Comparison of ENCODE assay signal across 8 mouse cellular contexts in the genomic region with DNA sequence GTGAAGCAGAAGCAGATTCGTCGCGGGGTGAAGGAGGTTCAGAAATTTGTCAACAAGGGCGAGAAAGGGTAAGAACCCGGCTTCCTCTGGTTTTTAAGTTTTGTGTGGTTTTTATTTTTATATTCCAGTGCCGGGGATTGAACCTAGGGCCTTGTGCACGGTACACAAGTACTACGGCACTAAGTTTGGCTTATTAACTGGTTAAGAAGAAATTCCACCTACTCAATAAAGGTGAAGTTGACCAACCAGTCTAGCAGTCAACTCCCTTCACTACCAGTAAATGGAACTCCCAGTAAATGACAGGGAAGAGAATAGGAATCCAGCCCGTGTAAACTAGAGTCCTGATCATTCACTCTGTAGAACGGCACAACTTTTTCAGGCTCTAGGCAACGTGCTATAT. TPM values are rescaled to one million over a fixed set of nuclear protein-coding genes. Genes with fewer than 3 reads are reported as not detected.
DNase-seq lines count a peak whose midpoint lies in the region; ATAC-seq and TF ChIP-seq lines count a peak whose summit lies in the region.

No protein-coding gene starts in this region.

- H3K9me3 ChIP-seq in erythroblast, embryonic 14.5 days (ENCODE audit: control insufficient read depth, low read length): no peaks in the 10 kb centered on the region
- no peaks in the 10 kb centered on the region for H3K9me3 ChIP-seq in limb, embryonic 15.5 days
- no peaks in the 10 kb centered on the region for H3K9me3 ChIP-seq in stomach, embryonic 16.5 days (replicated peaks; ENCODE audit: control insufficient read depth, low read length)

- ATAC-seq in erythroblast, adult 5-6 weeks (replicated peaks; ENCODE audit: low FRiP score, poor library complexity, severe bottlenecking): no peak
- ATAC-seq in limb, embryonic 15.5 days (ENCODE audit: insufficient number of reproducible peaks, low FRiP score, low TSS enrichment, low read depth): no peak
- ATAC-seq in stomach, embryonic 16.5 days (ENCODE audit: insufficient read depth, low FRiP score): no peak

- no peak for TF ChIP-seq POLR2A in spleen, adult 2 months (IDR thresholded peaks at IDR 0.05; ENCODE audit: low read depth, low read length)

- H3K36me3 ChIP-seq in erythroblast, embryonic 14.5 days (ENCODE audit: control insufficient read depth): peaks cover 41% of the 10 kb centered on the region
- peaks cover 24% of the 10 kb centered on the region for H3K36me3 ChIP-seq in spleen, adult 2 months (ENCODE audit: control insufficient read depth, insufficient read depth, low read length)
- H3K36me3 ChIP-seq in limb, embryonic 15.5 days: peaks cover 32% of the 10 kb centered on the region
- peaks cover 15% of the 10 kb centered on the region for H3K36me3 ChIP-seq in stomach, embryonic 16.5 days (ENCODE audit: control insufficient read depth, insufficient read depth, low read length)

- no peaks in the 10 kb centered on the region for H3K27me3 ChIP-seq in erythroblast, embryonic 14.5 days (ENCODE audit: control insufficient read depth)
- no peaks in the 10 kb centered on the region for H3K27me3 ChIP-seq in spleen, adult 2 months (ENCODE audit: control insufficient read depth, insufficient read depth, low read length)
- H3K27me3 ChIP-seq in limb, embryonic 15.5 days: no peaks in the 10 kb centered on the region
- H3K27me3 ChIP-seq in stomach, embryonic 16.5 days (ENCODE audit: control insufficient read depth, insufficient read depth, low read length): no peaks in the 10 kb centered on the region

- DNase-seq in spleen, adult 2 months (ENCODE audit: low read depth in 1 of 2, low spot score in 2 of 2): no peak
- DNase-seq in spleen, adult 18-20 months: no peak
- no peak for DNase-seq in thymus, postnatal 36 days
- no peak for DNase-seq in gastrocnemius, adult 18-20 months (ENCODE audit: low spot score)

- no peak for TF ChIP-seq CTCF in spleen, adult 2 months (IDR thresholded peaks at IDR 0.05; ENCODE audit: extremely low read depth, insufficient read depth, insufficient read length, insufficient replicate concordance)

- H3K9ac ChIP-seq in limb, embryonic 15.5 days: peak overlapping the region; percentile 61
- H3K9ac ChIP-seq in stomach, embryonic 16.5 days (ENCODE audit: low read length): peak overlapping the region; percentile 80

- peak overlapping the region; percentile 81 for H3K4me2 ChIP-seq in limb, embryonic 15.5 days
- peak overlapping the region; percentile 86 for H3K4me2 ChIP-seq in stomach, embryonic 16.5 days (ENCODE audit: low read depth, low read length)

- peak overlapping the region; percentile 83 for H3K4me3 ChIP-seq in erythroblast, embryonic 14.5 days (replicated peaks)
- H3K4me3 ChIP-seq in spleen, adult 2 months (ENCODE audit: extremely low read depth, insufficient read depth, insufficient read length): peak overlapping the region; percentile 87
- H3K4me3 ChIP-seq in limb, embryonic 15.5 days: peak overlapping the region; percentile 82
- H3K4me3 ChIP-seq in stomach, embryonic 16.5 days (replicated peaks; ENCODE audit: low read length): peak overlapping the region; percentile 93

- H3K4me1 ChIP-seq in erythroblast, embryonic 14.5 days (ENCODE audit: control insufficient read depth): peaks cover 54% of the 10 kb centered on the region
- peaks cover 1% of the 10 kb centered on the region; the same call in 1 of the 2 replicates for H3K4me1 ChIP-seq in spleen, adult 2 months (ENCODE audit: control insufficient read depth, insufficient read depth, insufficient read length)
- H3K4me1 ChIP-seq in limb, embryonic 15.5 days: peaks cover 30% of the 10 kb centered on the region
- H3K4me1 ChIP-seq in stomach, embryonic 16.5 days (ENCODE audit: control insufficient read depth, insufficient read depth, low read length): peaks cover 15% of the 10 kb centered on the region

- under 1% methylated on average over 11 of the region's 11 CpGs for WGBS in spleen, adult 2 months
- 1% methylated on average over 11 of the region's 11 CpGs for WGBS in limb, embryonic 15.5 days
- WGBS in stomach, embryonic 16.5 days: under 1% methylated on average over 11 of the region's 11 CpGs

- peak overlapping the region; percentile 50; the same call in 1 of the 2 replicates for H3K27ac ChIP-seq in spleen, adult 2 months (ENCODE audit: insufficient read depth, low read length)
- peak overlapping the region; percentile 33; the same call in 1 of the 2 replicates for H3K27ac ChIP-seq in limb, embryonic 15.5 days
- H3K27ac ChIP-seq in stomach, embryonic 16.5 days (ENCODE audit: low read length): peak overlapping the region; percentile 46; the same call in 1 of the 2 replicates

RNA-seq across cellular contexts. Expression of gene Nhp2, which starts 0.5 kb away (rescaled TPM):
- 7.4 and 8.9 TPM in 2 replicates for polyA plus RNA-seq in erythroblast, embryonic 14.5 days (2012)
- total RNA-seq in erythroblast, adult 5-6 weeks (2015; ENCODE audit: low replicate concordance): 7.5 and 27.6 TPM in 2 replicates
- 19.2 and 23.3 TPM in 2 replicates for total RNA-seq in erythroblast, adult 5-6 weeks (2017; ENCODE audit: low replicate concordance)
- 34.3 and 41.2 TPM in 2 replicates for polyA plus RNA-seq in spleen, adult 2 months (2012; rRNA removed)
- 147 and 149 TPM in 2 replicates for polyA plus RNA-seq in limb, embryonic 15.5 days (2015; fragmentation: Nextera tagmentation; extraction: Ambion mirVana)
- 133 and 138 TPM in 2 replicates for polyA plus RNA-seq in stomach, embryonic 16.5 days (2015; fragmentation: Nextera tagmentation; extraction: Ambion mirVana)
- 10 to 100 TPM; 24.2 to 28.1 TPM for total RNA-seq in gastrocnemius, adult 18-20 months (2021)

RNA-seq across cellular contexts. Expression of gene Hnrnpab, which starts 13.4 kb away (rescaled TPM):
- polyA plus RNA-seq in erythroblast, embryonic 14.5 days (2012): 59.0 and 82.9 TPM in 2 replicates
- 140 and 157 TPM in 2 replicates for total RNA-seq in erythroblast, adult 5-6 weeks (2015; ENCODE audit: low replicate concordance)
- 174 and 180 TPM in 2 replicates for total RNA-seq in erythroblast, adult 5-6 weeks (2017; ENCODE audit: low replicate concordance)
- 146 and 314 TPM in 2 replicates for polyA plus RNA-seq in spleen, adult 2 months (2012; rRNA removed)
- polyA plus RNA-seq in limb, embryonic 15.5 days (2015; fragmentation: Nextera tagmentation; extraction: Ambion mirVana): 267 and 339 TPM in 2 replicates
- polyA plus RNA-seq in stomach, embryonic 16.5 days (2015; fragmentation: Nextera tagmentation; extraction: Ambion mirVana): 201 and 238 TPM in 2 replicates
- total RNA-seq in gastrocnemius, adult 18-20 months (2021): 100 to 1,000 TPM; 103 to 109 TPM

RNA-seq across cellular contexts. Expression of gene Rmnd5b, which starts 15.6 kb away (rescaled TPM):
- 1.4 and 1.5 TPM in 2 replicates for polyA plus RNA-seq in erythroblast, embryonic 14.5 days (2012)
- total RNA-seq in erythroblast, adult 5-6 weeks (2015; ENCODE audit: low replicate concordance): 17.3 and 18.6 TPM in 2 replicates
- total RNA-seq in erythroblast, adult 5-6 weeks (2017; ENCODE audit: low replicate concordance): 3.6 and 3.9 TPM in 2 replicates
- 71.2 and 87.4 TPM in 2 replicates for polyA plus RNA-seq in spleen, adult 2 months (2012; rRNA removed)
- 53.2 and 59.8 TPM in 2 replicates for polyA plus RNA-seq in limb, embryonic 15.5 days (2015; fragmentation: Nextera tagmentation; extraction: Ambion mirVana)
- 40.0 and 41.3 TPM in 2 replicates for polyA plus RNA-seq in stomach, embryonic 16.5 days (2015; fragmentation: Nextera tagmentation; extraction: Ambion mirVana)
- total RNA-seq in gastrocnemius, adult 18-20 months (2021): 10 to 100 TPM; 10.7 to 12.7 TPM

RNA-seq across cellular contexts. Expression of gene N4bp3, which starts 30.6 kb away (rescaled TPM):
- polyA plus RNA-seq in erythroblast, embryonic 14.5 days (2012): 0.03 TPM in 2 replicates
- total RNA-seq in erythroblast, adult 5-6 weeks (2015; ENCODE audit: low replicate concordance): 1.0 TPM in 1 of 2 replicates, not detected in the other
- not detected in 2 replicates for total RNA-seq in erythroblast, adult 5-6 weeks (2017; ENCODE audit: low replicate concordance)
- polyA plus RNA-seq in spleen, adult 2 months (2012; rRNA removed): 11.3 and 14.7 TPM in 2 replicates
- polyA plus RNA-seq in limb, embryonic 15.5 days (2015; fragmentation: Nextera tagmentation; extraction: Ambion mirVana): 35.7 and 44.4 TPM in 2 replicates
- 20.7 and 21.0 TPM in 2 replicates for polyA plus RNA-seq in stomach, embryonic 16.5 days (2015; fragmentation: Nextera tagmentation; extraction: Ambion mirVana)
- total RNA-seq in gastrocnemius, adult 18-20 months (2021): 1 to 10 TPM; 2.0 to 2.6 TPM

RNA-seq across cellular contexts. Expression of gene D930048N14Rik, which starts 30.7 kb away (rescaled TPM):
- not detected in 2 replicates for polyA plus RNA-seq in erythroblast, embryonic 14.5 days (2012)
- total RNA-seq in erythroblast, adult 5-6 weeks (2015; ENCODE audit: low replicate concordance): 0.84 TPM in 1 of 2 replicates, not detected in the other
- total RNA-seq in erythroblast, adult 5-6 weeks (2017; ENCODE audit: low replicate concordance): not detected in 2 replicates
- 3.4 and 5.0 TPM in 2 replicates for polyA plus RNA-seq in spleen, adult 2 months (2012; rRNA removed)
- polyA plus RNA-seq in limb, embryonic 15.5 days (2015; fragmentation: Nextera tagmentation; extraction: Ambion mirVana): 4.2 and 4.9 TPM in 2 replicates
- polyA plus RNA-seq in stomach, embryonic 16.5 days (2015; fragmentation: Nextera tagmentation; extraction: Ambion mirVana): 5.9 and 6.4 TPM in 2 replicates
- under 1 TPM; 0.09 to 0.14 TPM for total RNA-seq in gastrocnemius, adult 18-20 months (2021)

Comparison
In these comparisons a context has a peak if more than half of its experiments do, and no peak if none do; other contexts are left out.
1. RNA of gene Rmnd5b, which starts 15.6 kb away (polyA plus RNA-seq): 71.2 to 87.4 TPM in spleen, adult 2 months, 53.2 to 59.8 TPM in limb, embryonic 15.5 days and 40.0 to 41.3 TPM in stomach, embryonic 16.5 days; 1.4 to 1.5 TPM in erythroblast, embryonic 14.5 days; every median in the first group is over 10 times any median in the second.
2. Peak in every context shown above with its lines, with median percentiles within 50 percentile points of each other: H3K4me3 ChIP-seq and H3K27ac ChIP-seq.